Mouse (Mus musculus): ENCODE results near the gene Casc3.

Casc3 gene

GRCm38 (mm10) chr11:98873900-98874299, 69.2 kb downstream of the Casc3 start:
- no peak for DNase-seq

- DNase-seq: no peak
Measured at GRCm38 (mm10) chr11:98877001-98877400, 72.3 kb downstream of the Casc3 start.
